Mouse (Mus musculus) adrenal gland, postnatal 4 days (tissue): Measurements from ENCODE around the gene Hist2h2ab. TPM values are rescaled to one million over a fixed set of nuclear protein-coding genes. Genes with fewer than 3 reads are reported as not detected.
"Not testable (repeated sequence)": the region's sequence is repeated elsewhere in the genome, so short reads cannot be mapped to it uniquely, and the experiment has no call there.

Experiments
- DNase-seq, 2 experiments: peaks; one replicate each; pipeline ENCODE4 v3.0.0; 2021 to 2022; ENCODE audit warnings: low spot score in 2 of 2, mixed read lengths in 2 of 2
- total RNA-seq, 2 experiments: library from RNA; stranded (reverse); gene quantifications; 2 replicates each; pipeline ENCODE4 v1.2.3; 2021

Hist2h2ab gene
- total RNA-seq, 2 experiments from 2014 or later, result 27.8 to 28.5 TPM

- DNase-seq, result peak; percentile 38 to 64
Measured at GRCm38 (mm10) chr3:96197129-96197749, 22.4 kb upstream of the Hist2h2ab start.

- DNase-seq, result no peak
Measured at GRCm38 (mm10) chr3:96198181-96198580, 21.5 kb upstream of the Hist2h2ab start.

- not testable (repeated sequence) for DNase-seq
Measured at GRCm38 (mm10) chr3:96198601-96199251, 20.9 kb upstream of the Hist2h2ab start.

GRCm38 (mm10) chr3:96199731-96200130 is 19.9 kb upstream of the Hist2h2ab start:
- no peak for DNase-seq

GRCm38 (mm10) chr3:96207819-96208218 is 11.8 kb upstream of the Hist2h2ab start:
- no peak for DNase-seq

GRCm38 (mm10) chr3:96209242-96209641 is 10.4 kb upstream of the Hist2h2ab start:
- DNase-seq, result no peak

- no peak for DNase-seq
Measured at GRCm38 (mm10) chr3:96219191-96219641, 449 bp upstream of the Hist2h2ab start.

GRCm38 (mm10) chr3:96220131-96220764 is 583 bp downstream of the Hist2h2ab start:
- DNase-seq, result peak in 1 of 2 experiments; percentile 24

GRCm38 (mm10) chr3:96220765-96221639 is 1.3 kb downstream of the Hist2h2ab start, which contains the start of the genes Hist2h2ac and Hist2h2be:
Gene Hist2h2ac, minus strand, starts transcription at chr3:96220880.
Gene Hist2h2be, plus strand, starts transcription at chr3:96221119.
- DNase-seq, result peak; percentile 54 to 75

- DNase-seq, result no peak
Measured at GRCm38 (mm10) chr3:96221640-96222038, 2.0 kb downstream of the Hist2h2ab start.

GRCm38 (mm10) chr3:96222774-96223173 is 3.1 kb downstream of the Hist2h2ab start:
- no peak for DNase-seq

GRCm38 (mm10) chr3:96225421-96225820 is 5.8 kb downstream of the Hist2h2ab start:
- DNase-seq, result no peak

GRCm38 (mm10) chr3:96226695-96227648 is 7.3 kb downstream of the Hist2h2ab start:
- DNase-seq, result no peak

- no peak for DNase-seq
Measured at GRCm38 (mm10) chr3:96228828-96229227, 9.2 kb downstream of the Hist2h2ab start.

- no peak for DNase-seq
Measured at GRCm38 (mm10) chr3:96230404-96230803, 10.7 kb downstream of the Hist2h2ab start.

GRCm38 (mm10) chr3:96230910-96231757 is 11.5 kb downstream of the Hist2h2ab start:
- no peak for DNase-seq

GRCm38 (mm10) chr3:96231758-96232120 is 12.1 kb downstream of the Hist2h2ab start:
- no peak for DNase-seq

GRCm38 (mm10) chr3:96234914-96235313 is 15.2 kb downstream of the Hist2h2ab start:
- no peak for DNase-seq

- no peak for DNase-seq
Measured at GRCm38 (mm10) chr3:96235836-96236235, 16.2 kb downstream of the Hist2h2ab start.
